Mouse (Mus musculus): ENCODE data around the gene Snap91.

Gene Snap91

GRCm38 (mm10) chr9:86880113-86880972 lies at the start of gene Snap91:
TSS of gene Snap91 (minus strand) at chr9:86880654.
- DNase-seq: peak; percentile 5

GRCm38 (mm10) chr9:86926519-86926918 lies 46.1 kb upstream of the Snap91 start:
- DNase-seq: no peak

GRCm38 (mm10) chr9:86925688-86926087 lies 45.2 kb upstream of the Snap91 start:
- DNase-seq: no peak

GRCm38 (mm10) chr9:86922430-86922829 lies 42.0 kb upstream of the Snap91 start:
- no peak for DNase-seq

GRCm38 (mm10) chr9:86916543-86916942 lies 36.1 kb upstream of the Snap91 start:
- no peak for DNase-seq

- no peak for DNase-seq
Observed at GRCm38 (mm10) chr9:86899502-86900199, 19.2 kb upstream of the Snap91 start.

- DNase-seq: no peak
Observed at GRCm38 (mm10) chr9:86879216-86880112, 990 bp downstream of the Snap91 start.

- DNase-seq: no peak
Observed at GRCm38 (mm10) chr9:86878716-86879115, 1.7 kb downstream of the Snap91 start.

GRCm38 (mm10) chr9:86873681-86874080 lies 6.8 kb downstream of the Snap91 start:
- no peak for DNase-seq

GRCm38 (mm10) chr9:86869586-86870338 lies 10.7 kb downstream of the Snap91 start:
- DNase-seq: no peak

GRCm38 (mm10) chr9:86858101-86858500 lies 22.4 kb downstream of the Snap91 start:
- DNase-seq: no peak

- DNase-seq: no peak
Observed at GRCm38 (mm10) chr9:86857626-86858025, 22.8 kb downstream of the Snap91 start.

GRCm38 (mm10) chr9:86852861-86853260 lies 27.6 kb downstream of the Snap91 start:
- no peak for DNase-seq

GRCm38 (mm10) chr9:86851689-86852088 lies 28.8 kb downstream of the Snap91 start:
- DNase-seq: no peak

- DNase-seq: no peak
Observed at GRCm38 (mm10) chr9:86850452-86851207, 29.8 kb downstream of the Snap91 start.

GRCm38 (mm10) chr9:86843747-86844353 lies 36.6 kb downstream of the Snap91 start:
- DNase-seq: no peak

GRCm38 (mm10) chr9:86829792-86830191 lies 50.7 kb downstream of the Snap91 start:
- DNase-seq: no peak

GRCm38 (mm10) chr9:86829034-86829433 lies 51.4 kb downstream of the Snap91 start:
- no peak for DNase-seq

GRCm38 (mm10) chr9:86819366-86819765 lies 61.1 kb downstream of the Snap91 start:
- no peak for DNase-seq

GRCm38 (mm10) chr9:86817673-86818072 lies 62.8 kb downstream of the Snap91 start:
- DNase-seq: no peak

- DNase-seq: no peak
Observed at GRCm38 (mm10) chr9:86814340-86814739, 66.1 kb downstream of the Snap91 start.

Measured in lung, postnatal 10 days (tissue).